Comparison of ENCODE assay signal across 15 mouse cellular contexts in the genomic region with DNA sequence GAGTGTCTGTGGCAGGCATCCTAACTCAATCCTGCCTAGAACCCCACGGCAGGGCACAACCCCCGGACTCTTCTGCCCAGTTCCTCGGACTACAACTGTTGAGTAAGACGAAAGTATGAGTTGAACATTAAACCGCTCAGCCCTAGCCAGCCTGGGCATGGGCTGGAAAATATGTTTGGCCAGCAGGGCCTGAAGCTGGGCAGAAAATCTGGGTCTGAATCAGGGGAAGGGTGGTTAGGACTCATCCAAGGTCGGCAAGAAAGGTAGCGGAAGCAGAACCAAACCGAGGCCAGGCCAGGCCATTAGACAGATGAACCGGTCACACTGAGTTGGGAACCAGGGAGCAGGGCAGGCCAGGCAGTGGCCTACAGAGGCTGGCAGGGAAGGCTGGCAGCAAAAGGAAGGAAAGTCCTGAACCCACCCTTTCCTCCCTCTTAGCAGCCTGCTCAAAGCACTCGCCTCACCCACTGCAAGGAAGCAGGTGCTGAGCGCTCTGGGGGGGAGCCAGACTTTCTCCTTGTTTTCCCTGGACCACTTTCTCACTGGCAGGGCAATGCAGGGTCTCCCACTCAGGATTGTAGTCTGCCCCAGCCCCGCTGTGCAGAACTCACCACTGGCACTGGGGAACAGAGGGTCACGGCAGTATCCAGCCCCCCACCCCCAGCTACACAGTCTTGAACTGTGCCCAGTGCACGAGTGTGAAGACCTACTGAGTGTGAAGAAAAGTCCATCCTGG.
DNase-seq lines count a peak whose midpoint lies in the region; ATAC-seq lines count a peak whose summit lies in the region.
"Had no signal": no experiment of that assay in that cellular context is flagged by ENCODE, and none has a peak within 500 bp of the region (broad histone marks: within the 10 kb centered on the region; RNA-seq: fewer than 3 reads in every experiment).

No protein-coding gene starts in this region.

- peak overlapping the region; percentile 29; the same call in 1 of the 2 replicates for H3K27ac ChIP-seq in limb, embryonic 12.5 days
- H3K27ac ChIP-seq in limb, embryonic 10.5 days, result no peak overlapping the region
- peak overlapping the region; percentile 39; the same call in 1 of the 2 replicates for H3K27ac ChIP-seq in limb, embryonic 13.5 days
- H3K27ac ChIP-seq: embryonic facial prominence, embryonic 13.5 days; midbrain, embryonic 10.5 days; neural tube, embryonic 13.5 days had no signal

- no peaks in the 10 kb centered on the region for H3K27me3 ChIP-seq in limb, embryonic 12.5 days
- no peaks in the 10 kb centered on the region for H3K27me3 ChIP-seq in limb, embryonic 10.5 days (ENCODE audit: low read depth, poor library complexity, severe bottlenecking)
- H3K27me3 ChIP-seq in limb, embryonic 13.5 days, result no peaks in the 10 kb centered on the region
- H3K27me3 ChIP-seq: embryonic facial prominence, embryonic 13.5 days; neural tube, embryonic 13.5 days had no signal

- DNase-seq in limb, embryonic 10.5 days (ENCODE audit: low spot score), result no peak
- peak; percentile 51 for DNase-seq in adrenal gland, postnatal 25 days
- DNase-seq in kidney, adult 11 months, result peak; percentile 96
- DNase-seq in cerebellum, adult 9-10 months, result no peak
- DNase-seq in ovary, postnatal 10 days (ENCODE audit: low spot score), result no peak
- DNase-seq in frontal cortex, postnatal 36 days (ENCODE audit: low spot score in 2 of 2), result no peak
- DNase-seq: cerebellum, adult 11 months; right cerebral cortex, postnatal 4 days had no signal

- H3K4me3 ChIP-seq in limb, embryonic 12.5 days (replicated peaks), result no peak overlapping the region
- H3K4me3 ChIP-seq in limb, embryonic 10.5 days, result no peak overlapping the region
- H3K4me3 ChIP-seq in limb, embryonic 13.5 days, result no peak overlapping the region
- H3K4me3 ChIP-seq: embryonic facial prominence, embryonic 13.5 days; midbrain, embryonic 10.5 days; neural tube, embryonic 13.5 days had no signal

- no peak for ATAC-seq in limb, embryonic 12.5 days (ENCODE audit: insufficient number of reproducible peaks, insufficient read depth, low FRiP score, low TSS enrichment, low read depth)
- no peak for ATAC-seq in limb, embryonic 13.5 days (ENCODE audit: low FRiP score, low read depth)
- ATAC-seq: forebrain, embryonic 16.5 days; intestine, postnatal 0 days had no signal

- H3K9me3 ChIP-seq in limb, embryonic 12.5 days, result peaks cover 8% of the 10 kb centered on the region
- H3K9me3 ChIP-seq in limb, embryonic 10.5 days (replicated peaks), result no peaks in the 10 kb centered on the region; the same call in 1 of the 2 replicates
- H3K9me3 ChIP-seq in limb, embryonic 13.5 days, result peaks cover 10% of the 10 kb centered on the region; the same call in 1 of the 2 replicates

- no peak overlapping the region for H3K4me2 ChIP-seq in limb, embryonic 12.5 days
- no peak overlapping the region for H3K4me2 ChIP-seq in limb, embryonic 13.5 days (replicated peaks)
- H3K4me2 ChIP-seq: embryonic facial prominence, embryonic 13.5 days; neural tube, embryonic 13.5 days had no signal

- H3K9ac ChIP-seq in limb, embryonic 12.5 days (replicated peaks), result no peak overlapping the region
- H3K9ac ChIP-seq in limb, embryonic 13.5 days, result no peak overlapping the region
- H3K9ac ChIP-seq: embryonic facial prominence, embryonic 13.5 days; neural tube, embryonic 13.5 days had no signal

- WGBS in limb, embryonic 12.5 days, result 90% methylated on average over 14 of the region's 14 CpGs
- WGBS in limb, embryonic 10.5 days, result 93% methylated on average over 14 of the region's 14 CpGs
- 85% methylated on average over 14 of the region's 14 CpGs for WGBS in limb, embryonic 13.5 days

- peaks cover 52% of the 10 kb centered on the region for H3K4me1 ChIP-seq in limb, embryonic 12.5 days (replicated peaks)
- H3K4me1 ChIP-seq in limb, embryonic 10.5 days, result peaks cover 57% of the 10 kb centered on the region
- H3K4me1 ChIP-seq in limb, embryonic 13.5 days, result peaks cover 69% of the 10 kb centered on the region

- peaks cover 29% of the 10 kb centered on the region for H3K36me3 ChIP-seq in limb, embryonic 12.5 days
- H3K36me3 ChIP-seq in limb, embryonic 10.5 days, result peaks cover 34% of the 10 kb centered on the region
- peaks cover 26% of the 10 kb centered on the region for H3K36me3 ChIP-seq in limb, embryonic 13.5 days
- H3K36me3 ChIP-seq: midbrain, embryonic 10.5 days; neural tube, embryonic 13.5 days had no signal

Comparison
In these comparisons a context has a peak if more than half of its experiments do, and no peak if none do; other contexts are left out.
1. DNase-seq: peak in adrenal gland, postnatal 25 days (single experiment) and kidney, adult 11 months (single experiment); none in limb, embryonic 10.5 days (single experiment), cerebellum, adult 9-10 months (single experiment), ovary, postnatal 10 days (single experiment) and frontal cortex, postnatal 36 days (0 of 2).